13 mouse cellular contexts compared by ENCODE assay signal in the genomic region with DNA sequence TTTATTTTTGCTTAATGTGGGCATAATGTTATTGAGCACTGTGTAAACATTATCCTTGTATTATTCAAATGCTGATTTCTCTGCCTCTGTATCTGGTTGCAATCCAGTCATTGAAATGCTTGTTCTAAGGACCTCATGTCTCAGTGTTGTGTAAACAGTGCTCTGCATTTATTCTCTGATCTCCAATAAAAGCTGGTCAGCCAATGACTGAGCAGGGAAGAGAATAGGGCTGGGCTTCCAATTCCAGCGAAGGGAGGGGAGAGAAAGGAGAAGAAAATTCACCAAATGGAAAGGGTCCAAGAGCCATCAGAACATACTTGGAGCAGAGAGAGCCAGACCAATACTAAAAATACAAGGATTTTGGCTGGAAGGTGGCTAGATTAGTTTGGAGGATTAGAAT.
"Had no signal": no experiment of that assay in that cellular context is flagged by ENCODE, and none has a peak within 500 bp of the region (broad histone marks: within the 10 kb centered on the region; RNA-seq: fewer than 3 reads in every experiment).

No protein-coding gene starts in this region.

- H3K9ac ChIP-seq: kidney, embryonic 15.5 days; limb, embryonic 15.5 days; liver, embryonic 12.5 days; midbrain, embryonic 13.5 days; neural tube, embryonic 12.5 days had no signal

- H3K4me3 ChIP-seq: kidney, embryonic 15.5 days; limb, embryonic 15.5 days; liver, embryonic 12.5 days; midbrain, embryonic 13.5 days; myocyte; neural tube, embryonic 12.5 days had no signal

- DNase-seq: kidney, adult 2 months; kidney, postnatal 36 days; layer of hippocampus, adult 9-11 months; layer of hippocampus, postnatal 36 days; spleen, adult 18-20 months; thymus, adult 18-20 months; thymus, postnatal 14 days had no signal

- H3K4me2 ChIP-seq: kidney, embryonic 15.5 days; limb, embryonic 15.5 days; liver, embryonic 12.5 days; midbrain, embryonic 13.5 days; neural tube, embryonic 12.5 days had no signal

- ATAC-seq: liver, embryonic 12.5 days; midbrain, embryonic 13.5 days had no signal

- H3K27me3 ChIP-seq: kidney, embryonic 15.5 days; limb, embryonic 15.5 days; liver, embryonic 12.5 days; midbrain, embryonic 13.5 days; neural tube, embryonic 12.5 days had no signal

- H3K4me1 ChIP-seq: kidney, embryonic 15.5 days; limb, embryonic 15.5 days; liver, embryonic 12.5 days; midbrain, embryonic 13.5 days; neural tube, embryonic 12.5 days had no signal

- H3K9me3 ChIP-seq: kidney, embryonic 15.5 days; limb, embryonic 15.5 days; liver, embryonic 12.5 days; midbrain, embryonic 13.5 days; neural tube, embryonic 12.5 days had no signal

- H3K27ac ChIP-seq: kidney, embryonic 15.5 days; limb, embryonic 15.5 days; liver, embryonic 12.5 days; midbrain, embryonic 13.5 days; neural tube, embryonic 12.5 days had no signal

- H3K36me3 ChIP-seq: kidney, embryonic 15.5 days; limb, embryonic 15.5 days; liver, embryonic 12.5 days; midbrain, embryonic 13.5 days; neural tube, embryonic 12.5 days had no signal
